Mouse (Mus musculus) embryonic facial prominence, embryonic 15.5 days (tissue): ENCODE results near the gene 1600002K03Rik. TPM values are rescaled to one million over a fixed set of nuclear protein-coding genes. Genes with fewer than 3 reads are reported as not detected.

Source experiments
- ATAC-seq: fragments of 200-750 bp; cut with Nextera tagmentation; 2 replicates; pipeline ENCODE4 v1.8.0; 2017; ENCODE audit warnings: low read depth, moderate TSS enrichment; ENCODE audit not compliant: insufficient number of reproducible peaks, low FRiP score, low TSS enrichment
- H3K27ac ChIP-seq: fragments of 300-500 bp; sonication (generic); replicated peaks from 2 replicates; pipeline ENCODE4 v1.5.1; 2015; ENCODE audit warnings: mild to moderate bottlenecking, inconsistent platforms
- H3K27me3 ChIP-seq: fragments of 300-500 bp; sonication (generic); 2 replicates; pipeline ENCODE4 v1.6.1; 2015; ENCODE audit warnings: inconsistent platforms
- H3K36me3 ChIP-seq: fragments of 300-500 bp; sonication (generic); 2 replicates; pipeline ENCODE4 v1.6.1; 2015; ENCODE audit warnings: mild to moderate bottlenecking, inconsistent platforms
- H3K4me1 ChIP-seq: fragments of 300-500 bp; sonication (generic); 2 replicates; pipeline ENCODE4 v1.6.1; 2015; ENCODE audit warnings: inconsistent platforms
- H3K4me2 ChIP-seq: fragments of 300-500 bp; sonication (generic); replicated peaks from 2 replicates; pipeline ENCODE4 v1.6.1; 2015; ENCODE audit warnings: mild to moderate bottlenecking, inconsistent platforms
- H3K4me3 ChIP-seq: fragments of 300-500 bp; sonication (generic); replicated peaks from 2 replicates; pipeline ENCODE4 v1.5.1; 2015; ENCODE audit warnings: mild to moderate bottlenecking, inconsistent platforms
- H3K9ac ChIP-seq: fragments of 300-500 bp; sonication (generic); 2 replicates; pipeline ENCODE4 v1.6.1; 2015; ENCODE audit warnings: inconsistent platforms
- H3K9me3 ChIP-seq: fragments of 300-500 bp; sonication (generic); replicated peaks from 2 replicates; pipeline ENCODE4 v1.6.1; 2016; ENCODE audit warnings: inconsistent platforms
- WGBS: fragments of 180-500 bp; shearing (Covaris S2); methylation state at CpG from one replicate; pipeline ENCODE4 v1.1.7; 2015; 5-methylcytosine and 5-hydroxymethylcytosine counted together
- polyA plus RNA-seq: library from polyadenylated mRNA; unstranded; fragments of >200 nt; fragmentation: Nextera tagmentation; extraction: Ambion mirVana; gene quantifications from 2 replicates; pipeline ENCODE4 v1.2.1, GENCODE M21; 2015

1600002K03Rik gene
- polyA plus RNA-seq, 1 experiment from 2014 or later: 13.6 TPM

DNA sequence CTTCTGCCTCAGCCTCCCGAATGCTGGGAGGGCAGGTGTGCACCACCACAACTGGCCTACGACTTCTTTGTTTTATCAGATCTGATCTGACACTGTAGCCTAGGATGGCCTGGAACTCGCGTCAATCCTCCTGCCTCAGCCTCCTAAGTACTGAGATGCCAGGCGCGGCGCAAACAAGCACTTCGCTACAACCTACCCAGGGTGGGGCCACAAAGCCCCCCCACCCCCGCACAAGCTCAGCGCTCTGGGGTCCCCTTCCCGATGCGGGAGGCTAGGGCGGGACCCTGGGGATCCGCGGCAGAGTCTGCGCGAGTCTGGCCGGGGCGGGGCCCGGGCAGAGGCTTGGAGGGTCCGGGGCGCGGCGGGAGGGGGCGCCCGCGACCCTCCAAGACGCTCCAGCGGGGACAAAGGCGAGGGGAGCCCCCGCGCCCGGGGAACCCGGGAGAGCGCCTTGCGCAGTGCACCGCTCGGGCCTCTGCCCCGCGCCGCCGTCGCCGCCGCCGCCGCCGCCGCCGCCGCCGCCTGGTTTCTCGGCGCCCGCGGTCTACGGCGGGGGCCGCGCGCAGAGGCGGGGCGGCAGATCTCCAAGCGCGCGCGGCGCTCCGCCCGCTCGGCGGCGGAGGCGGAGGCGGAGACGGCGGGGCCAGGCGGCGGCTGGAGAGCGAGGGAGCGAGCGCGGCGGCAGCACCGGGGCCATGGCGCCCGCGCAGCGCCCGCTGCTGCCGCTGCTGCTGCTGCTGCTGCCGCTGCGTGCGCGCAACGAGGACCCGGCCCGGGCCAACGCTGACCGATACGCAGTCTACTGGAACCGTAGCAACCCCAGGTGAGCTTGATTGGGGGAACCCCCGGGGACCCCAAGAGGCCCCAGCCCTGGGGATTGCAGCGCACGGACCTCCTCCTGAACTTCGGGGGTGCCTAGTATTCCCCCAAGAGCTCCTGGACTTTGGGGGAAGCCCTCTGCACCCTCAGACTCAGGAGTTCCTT, 6.6 kb downstream of the 1600002K03Rik start, which contains the start of gene Efna2:
Gene Efna2 (plus strand): TSS at position 415 of the 984 bp plus-strand sequence.
- peak within 1 kb of the TSS; percentile 68 for H3K27ac ChIP-seq
- no peaks in the 10 kb centered on the region for H3K9me3 ChIP-seq
- H3K4me1 ChIP-seq: peaks cover 31% of the 10 kb centered on the region
- H3K4me2 ChIP-seq: peak within 1 kb of the TSS; percentile 55
- peak; percentile 69 for ATAC-seq
- H3K9ac ChIP-seq: peak within 1 kb of the TSS; percentile 78
- peaks cover 11% of the 10 kb centered on the region for H3K36me3 ChIP-seq
- WGBS: 2% methylated on average over 52 of the region's 106 CpGs
- H3K27me3 ChIP-seq: no peaks in the 10 kb centered on the region
- H3K4me3 ChIP-seq: peak within 1 kb of the TSS; percentile 75

DNA sequence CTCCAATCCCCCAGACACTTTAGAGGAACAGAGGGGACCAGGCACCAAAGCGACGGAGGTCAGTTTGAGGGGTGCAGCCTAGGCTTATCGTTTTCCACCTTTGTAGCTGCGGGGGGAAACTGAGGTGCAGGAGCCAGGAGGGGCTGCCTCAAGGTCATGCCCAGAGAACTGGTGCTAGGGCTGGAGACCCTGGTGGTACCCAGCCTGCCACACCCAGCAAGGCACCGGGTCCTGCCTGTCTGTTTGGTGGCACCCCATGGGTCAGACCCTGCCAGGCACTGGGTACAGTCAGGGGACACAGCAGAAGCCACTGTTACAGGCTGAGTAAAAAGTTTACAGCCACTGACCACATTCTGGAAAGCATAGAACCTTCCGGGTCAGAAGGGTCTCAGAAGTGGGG, 7.5 kb downstream of the 1600002K03Rik start:
- Histone ChIP-seq H3K4me3 (peak overlapping the region; percentile 75), H3K4me2 (peak overlapping the region; percentile 55), H3K4me1 (peaks cover 25% of the 10 kb centered on the region), H3K27ac (no peak overlapping the region), H3K9ac (peak overlapping the region; percentile 78), H3K9me3 (no peaks in the 10 kb centered on the region), H3K27me3 (no peaks in the 10 kb centered on the region), H3K36me3 (peaks cover 11% of the 10 kb centered on the region)
- ATAC-seq: no peak
- WGBS: 40% methylated on average over 6 of the region's 6 CpGs

DNA sequence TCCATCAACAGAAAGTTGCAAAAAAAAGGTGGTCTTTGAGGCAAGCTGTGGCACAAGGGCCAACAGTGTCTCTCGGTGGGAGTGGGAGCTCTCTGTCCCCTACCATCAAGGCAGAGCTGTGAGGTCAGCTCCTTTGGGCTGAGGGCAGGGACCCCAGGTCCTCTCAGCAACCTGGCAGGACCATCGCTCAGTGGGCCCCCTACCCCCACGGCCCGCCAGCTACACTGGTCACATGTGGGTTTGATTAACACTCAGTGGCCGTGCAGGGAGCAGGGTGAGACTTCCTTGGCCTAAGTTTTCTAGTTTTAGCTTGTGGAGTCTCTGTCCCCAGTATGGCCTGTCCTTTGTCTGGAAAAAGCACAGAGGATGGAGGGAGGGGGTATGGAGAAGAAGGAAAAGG, 8.1 kb downstream of the 1600002K03Rik start:
- Histone ChIP-seq H3K4me2 (peak overlapping the region; percentile 55), H3K27ac (no peak overlapping the region), H3K36me3 (peaks cover 11% of the 10 kb centered on the region), H3K9ac (peak overlapping the region; percentile 12; the same call in 1 of the 2 replicates), H3K4me1 (peaks cover 21% of the 10 kb centered on the region), H3K4me3 (peak overlapping the region; percentile 75), H3K27me3 (no peaks in the 10 kb centered on the region), H3K9me3 (no peaks in the 10 kb centered on the region)
- no peak for ATAC-seq
- whole genome bisulfite sequencing: 16% methylated on average over 5 of the region's 5 CpGs

DNA sequence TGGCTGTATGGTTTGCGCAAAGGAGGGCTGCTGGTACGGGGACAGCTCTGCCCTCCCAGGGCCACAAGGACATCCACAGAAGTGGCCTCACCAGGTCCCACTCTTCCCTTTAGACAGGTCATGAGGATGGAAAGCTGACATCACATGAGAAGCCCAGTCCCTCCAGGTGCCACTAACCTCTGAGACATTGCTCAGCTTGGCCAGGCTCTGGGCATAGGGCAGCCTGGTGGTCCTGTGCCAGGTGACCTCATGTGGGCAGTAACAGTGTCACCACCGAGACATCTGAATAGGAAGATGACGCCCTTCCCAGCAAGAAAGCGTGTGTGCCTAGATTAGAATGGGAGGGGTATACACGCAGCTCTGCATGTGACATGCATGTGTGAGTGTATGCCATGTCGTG, 9.8 kb downstream of the 1600002K03Rik start:
- ATAC-seq: no peak
- H3K9ac ChIP-seq: no peak overlapping the region
- H3K4me3 ChIP-seq: no peak overlapping the region
- peaks cover 20% of the 10 kb centered on the region for H3K4me1 ChIP-seq
- H3K36me3 ChIP-seq: peaks cover 17% of the 10 kb centered on the region
- H3K27ac ChIP-seq: no peak overlapping the region
- no peaks in the 10 kb centered on the region for H3K9me3 ChIP-seq
- WGBS: 90% methylated on average over 7 of the region's 7 CpGs
- no peak overlapping the region for H3K4me2 ChIP-seq
- no peaks in the 10 kb centered on the region for H3K27me3 ChIP-seq

DNA sequence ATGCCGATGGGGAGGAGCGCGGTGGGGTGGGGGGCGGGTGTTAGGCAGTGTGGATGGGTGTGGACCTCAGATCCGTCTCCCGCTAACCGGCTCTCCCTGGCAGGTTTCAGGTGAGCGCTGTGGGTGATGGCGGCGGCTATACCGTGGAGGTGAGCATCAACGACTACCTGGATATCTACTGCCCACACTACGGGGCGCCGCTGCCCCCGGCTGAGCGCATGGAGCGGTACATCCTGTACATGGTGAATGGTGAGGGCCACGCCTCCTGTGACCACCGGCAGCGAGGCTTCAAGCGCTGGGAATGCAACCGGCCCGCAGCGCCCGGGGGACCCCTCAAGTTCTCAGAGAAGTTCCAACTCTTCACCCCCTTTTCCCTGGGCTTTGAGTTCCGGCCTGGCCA, 13.9 kb downstream of the 1600002K03Rik start:
- H3K4me3 ChIP-seq: no peak overlapping the region
- peaks cover 27% of the 10 kb centered on the region for H3K27me3 ChIP-seq
- ATAC-seq: no peak
- H3K4me2 ChIP-seq: no peak overlapping the region
- WGBS: 50% methylated on average over 27 of the region's 27 CpGs
- H3K9me3 ChIP-seq: no peaks in the 10 kb centered on the region
- no peak overlapping the region for H3K27ac ChIP-seq
- H3K9ac ChIP-seq: no peak overlapping the region
- H3K4me1 ChIP-seq: peaks cover 20% of the 10 kb centered on the region
- peaks cover 33% of the 10 kb centered on the region for H3K36me3 ChIP-seq

DNA sequence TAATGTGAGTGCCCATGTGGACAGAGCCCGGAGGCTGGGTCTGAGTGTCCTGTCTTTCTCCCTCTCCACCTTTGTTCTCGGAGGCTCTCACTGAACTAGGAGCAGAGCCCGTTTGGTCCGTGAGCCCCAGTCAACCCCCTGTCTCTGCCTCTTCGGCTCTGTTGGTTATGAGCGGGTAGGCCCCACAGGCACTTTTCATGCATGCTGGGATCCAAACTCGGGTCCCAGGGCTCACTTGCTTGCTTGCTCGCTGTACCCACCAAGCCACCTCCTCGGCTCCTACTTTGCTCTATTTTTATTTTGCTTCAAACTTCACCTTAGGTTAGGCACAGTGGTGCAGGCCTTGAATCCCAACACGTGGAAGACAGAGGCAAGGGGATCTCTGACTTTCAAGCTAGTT, 15.0 kb downstream of the 1600002K03Rik start:
- WGBS: 86% methylated on average over 10 of the region's 10 CpGs
- Histone ChIP-seq H3K4me1 (peaks cover 20% of the 10 kb centered on the region), H3K9ac (no peak overlapping the region), H3K36me3 (peaks cover 25% of the 10 kb centered on the region; the same call in 1 of the 2 replicates), H3K4me3 (no peak overlapping the region), H3K27ac (no peak overlapping the region), H3K9me3 (no peaks in the 10 kb centered on the region), H3K4me2 (no peak overlapping the region), H3K27me3 (peaks cover 27% of the 10 kb centered on the region)
- ATAC-seq: no peak

DNA sequence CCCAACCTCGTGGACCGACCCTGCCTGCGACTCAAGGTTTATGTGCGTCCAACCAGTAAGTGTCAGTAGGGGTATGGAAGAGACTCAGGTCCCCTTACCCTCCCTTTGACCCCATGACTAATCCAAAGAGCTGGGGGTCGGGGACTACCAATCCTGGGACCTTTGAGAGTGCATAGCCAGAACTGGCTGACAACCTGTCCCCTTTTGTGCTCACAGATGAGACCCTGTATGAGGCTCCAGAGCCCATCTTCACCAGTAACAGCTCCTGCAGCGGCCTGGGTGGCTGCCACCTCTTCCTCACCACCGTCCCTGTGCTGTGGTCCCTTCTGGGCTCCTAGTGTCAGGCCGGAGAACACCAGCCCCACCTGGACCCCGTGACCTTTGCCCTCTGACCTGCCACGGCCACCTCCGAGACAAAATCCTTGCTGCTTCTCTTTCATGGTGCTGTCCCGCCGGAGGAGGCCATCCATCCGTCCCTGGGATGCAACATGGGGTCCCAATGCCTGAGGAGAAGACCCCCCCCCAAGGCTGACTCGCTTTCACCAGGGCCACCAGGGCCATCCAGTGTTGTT, 15.8 kb downstream of the 1600002K03Rik start:
- ATAC-seq: no peak
- H3K27ac ChIP-seq: no peak overlapping the region
- WGBS: 70% methylated on average over 15 of the region's 15 CpGs
- H3K9ac ChIP-seq: no peak overlapping the region
- H3K4me3 ChIP-seq: no peak overlapping the region
- peaks cover 27% of the 10 kb centered on the region for H3K27me3 ChIP-seq
- no peaks in the 10 kb centered on the region for H3K9me3 ChIP-seq
- H3K4me1 ChIP-seq: peaks cover 20% of the 10 kb centered on the region
- H3K4me2 ChIP-seq: no peak overlapping the region
- peaks cover 22% of the 10 kb centered on the region; the same call in 1 of the 2 replicates for H3K36me3 ChIP-seq

DNA sequence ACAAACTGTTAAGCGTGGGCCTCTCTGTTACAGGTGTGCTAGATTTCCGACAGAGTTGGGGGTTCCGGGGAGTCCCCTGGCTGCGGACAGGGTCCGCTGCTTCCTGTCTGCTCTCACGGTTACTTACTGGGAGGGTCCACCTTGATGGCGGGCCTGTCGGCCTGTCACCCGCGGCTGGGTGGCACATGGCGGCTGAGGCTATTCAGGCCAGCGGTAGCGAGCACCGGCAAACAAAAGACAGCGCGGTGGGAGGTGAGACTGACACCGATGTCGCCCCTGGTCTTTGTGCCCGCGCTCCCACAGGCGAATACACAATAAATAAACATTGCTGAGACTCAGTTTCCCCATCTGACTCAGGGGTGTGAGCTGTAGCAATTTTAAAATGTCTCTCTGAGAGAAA, 17.3 kb downstream of the 1600002K03Rik start:
- Histone ChIP-seq H3K4me1 (peaks cover 20% of the 10 kb centered on the region), H3K4me2 (peak overlapping the region; percentile 78), H3K9ac (no peak overlapping the region), H3K36me3 (peaks cover 21% of the 10 kb centered on the region; the same call in 1 of the 2 replicates), H3K4me3 (peak overlapping the region; percentile 47), H3K27me3 (peaks cover 27% of the 10 kb centered on the region), H3K9me3 (no peaks in the 10 kb centered on the region), H3K27ac (no peak overlapping the region)
- WGBS: 16% methylated on average over 21 of the region's 21 CpGs
- ATAC-seq: no peak

DNA sequence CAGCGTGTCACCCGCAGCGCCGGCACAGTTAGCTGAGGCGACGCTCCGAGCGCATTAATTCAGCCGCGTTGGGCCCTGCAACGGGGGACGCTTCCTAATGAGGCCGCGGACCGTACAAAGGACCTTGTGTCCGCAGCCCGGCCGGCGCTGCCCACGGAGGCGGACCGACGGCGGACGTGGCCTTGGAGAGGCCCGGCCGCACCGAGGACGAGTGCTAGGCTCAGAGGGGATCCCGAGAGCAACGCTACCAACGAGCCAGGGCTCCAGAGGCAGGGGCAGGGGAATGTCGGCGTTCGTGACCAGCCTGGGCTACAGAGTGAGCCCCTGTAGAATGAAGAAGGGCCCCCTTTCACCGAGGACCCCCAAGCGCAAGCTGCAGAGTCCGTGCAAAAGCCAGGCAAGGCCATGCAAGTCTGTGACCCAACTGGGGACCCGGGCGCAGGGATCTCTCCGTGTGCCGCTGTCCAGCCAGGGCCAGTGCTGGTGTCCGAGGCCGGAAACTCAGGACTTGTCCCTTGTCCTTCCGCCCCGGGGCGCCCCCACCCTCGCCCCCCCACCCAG, 17.8 kb downstream of the 1600002K03Rik start:
- Histone ChIP-seq H3K27ac (no peak overlapping the region), H3K9ac (peak overlapping the region; percentile 21; the same call in 1 of the 2 replicates), H3K4me2 (peak overlapping the region; percentile 78), H3K4me1 (peaks cover 20% of the 10 kb centered on the region), H3K36me3 (peaks cover 21% of the 10 kb centered on the region; the same call in 1 of the 2 replicates), H3K9me3 (no peaks in the 10 kb centered on the region), H3K4me3 (peak overlapping the region; percentile 47), H3K27me3 (peaks cover 27% of the 10 kb centered on the region)
- ATAC-seq: no peak
- WGBS: 2% methylated on average over 44 of the region's 48 CpGs

DNA sequence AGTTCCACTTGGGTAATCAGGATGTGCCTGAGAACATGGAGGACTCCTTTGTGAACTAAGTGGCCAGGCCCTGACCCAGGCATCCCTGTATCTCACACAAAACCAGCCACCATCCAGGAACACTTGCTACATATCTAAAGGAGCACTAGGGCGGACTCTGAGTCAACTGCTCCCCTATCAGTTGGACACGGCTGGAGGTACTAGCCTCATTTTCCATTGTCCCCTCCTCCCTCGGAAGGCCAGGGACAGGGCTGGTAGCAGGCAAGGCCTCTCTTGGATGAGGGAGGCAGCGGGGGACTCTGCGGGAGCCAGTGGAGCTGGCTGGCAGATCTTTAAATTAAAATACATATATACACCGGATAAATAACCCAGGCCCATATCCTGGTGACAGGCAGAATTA, 21.2 kb downstream of the 1600002K03Rik start:
- no peak overlapping the region for H3K4me3 ChIP-seq

DNA sequence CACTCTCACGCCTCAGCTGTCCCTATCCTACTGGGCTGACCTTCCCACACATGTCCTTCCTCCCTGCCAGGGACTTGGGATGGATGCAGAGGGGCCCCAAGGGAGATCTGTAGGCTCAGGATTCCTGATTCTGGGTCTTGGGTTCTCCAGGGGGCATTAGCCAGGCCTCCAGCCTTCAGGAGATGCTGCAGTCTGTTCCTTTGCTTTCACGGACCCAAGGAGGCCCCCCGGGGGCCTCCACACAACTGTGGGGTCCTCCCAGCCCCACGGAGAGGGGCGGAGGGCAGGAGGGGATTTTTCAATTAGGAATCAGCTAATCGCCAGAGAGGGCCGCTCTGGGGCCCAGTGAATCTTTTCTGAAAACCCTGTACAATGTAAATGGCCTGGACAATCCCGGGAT, 21.7 kb downstream of the 1600002K03Rik start:
- WGBS: 43% methylated on average over 8 of the region's 8 CpGs
- peaks cover 15% of the 10 kb centered on the region for H3K4me1 ChIP-seq
- ATAC-seq: no peak

More for the DNA sequence above, 21.2 kb downstream of the 1600002K03Rik start:
- peaks cover 15% of the 10 kb centered on the region for H3K4me1 ChIP-seq
- H3K27me3 ChIP-seq: peaks cover 19% of the 10 kb centered on the region
- H3K9me3 ChIP-seq: no peaks in the 10 kb centered on the region
- H3K9ac ChIP-seq: no peak overlapping the region
- no peak overlapping the region for H3K27ac ChIP-seq
- no peak for ATAC-seq
- WGBS: 82% methylated on average over 6 of the region's 6 CpGs
- no peak overlapping the region for H3K4me2 ChIP-seq
- H3K36me3 ChIP-seq: peaks cover 1% of the 10 kb centered on the region; the same call in 1 of the 2 replicates

More for the DNA sequence above, 21.7 kb downstream of the 1600002K03Rik start:
- Histone ChIP-seq H3K9me3 (no peaks in the 10 kb centered on the region), H3K27ac (no peak overlapping the region), H3K27me3 (peaks cover 15% of the 10 kb centered on the region), H3K4me2 (no peak overlapping the region), H3K36me3 (no peaks in the 10 kb centered on the region), H3K9ac (no peak overlapping the region), H3K4me3 (no peak overlapping the region)
